Mouse (Mus musculus) lung, embryonic 16.5 days (tissue): ENCODE measurements at regions not wholly inside any gene's neighbourhood (a gene's known extent, or its start where the extent isn't known, plus 50 kb on each side); places are given as distances from the start of the nearest gene placed in this dataset.
A peak's percentile ranks its signal among the peaks of the same experiment; 100 is the strongest.

Source experiments
- ATAC-seq: fragments of 200-750 bp; cut with Nextera tagmentation; 2 replicates; pipeline ENCODE4 v1.8.0; 2017; ENCODE audit warnings: low read depth, mild to moderate bottlenecking, moderate library complexity
- H3K27ac ChIP-seq: fragments of 300-500 bp; sonication (generic); 2 replicates; pipeline ENCODE4 v1.5.1; 2014; ENCODE audit warnings: mild to moderate bottlenecking, control low read depth, low read length
- H3K27me3 ChIP-seq: fragments of 300-500 bp; sonication (generic); 2 replicates; pipeline ENCODE4 v1.6.1; 2014; ENCODE audit warnings: low read depth, low read length, mixed read lengths; ENCODE audit not compliant: control insufficient read depth, insufficient read depth
- H3K36me3 ChIP-seq: fragments of 300-500 bp; sonication (generic); 2 replicates; pipeline ENCODE4 v1.6.1; 2014; ENCODE audit warnings: low read length; ENCODE audit not compliant: control insufficient read depth, insufficient read depth
- H3K4me1 ChIP-seq: fragments of 300-500 bp; sonication (generic); replicated peaks from 2 replicates; pipeline ENCODE4 v1.6.1; 2014; ENCODE audit warnings: low read length, mixed read lengths; ENCODE audit not compliant: control insufficient read depth, insufficient read depth
- H3K4me2 ChIP-seq: fragments of 300-500 bp; sonication (generic); 2 replicates; pipeline ENCODE4 v1.6.1; 2014; ENCODE audit warnings: low read depth, low read length, control low read depth
- H3K4me3 ChIP-seq: fragments of 300-500 bp; sonication (generic); 2 replicates; pipeline ENCODE4 v1.5.1; 2014; ENCODE audit warnings: mild to moderate bottlenecking, low read length, control low read depth
- H3K9ac ChIP-seq: fragments of 300-500 bp; sonication (generic); 2 replicates; pipeline ENCODE4 v1.6.1; 2014; ENCODE audit warnings: low read length, control low read depth
- H3K9me3 ChIP-seq: fragments of 300-500 bp; sonication (generic); 2 replicates; pipeline ENCODE4 v1.6.1; 2016; ENCODE audit warnings: low read length; ENCODE audit not compliant: control insufficient read depth
- WGBS: fragments of 180-500 bp; shearing (Covaris S2); extraction: QIAGEN DNeasy Blood & Tissue Kit; methylation state at CpG from one replicate; pipeline ENCODE4 v1.1.7; 2014; 5-methylcytosine and 5-hydroxymethylcytosine counted together

DNA sequence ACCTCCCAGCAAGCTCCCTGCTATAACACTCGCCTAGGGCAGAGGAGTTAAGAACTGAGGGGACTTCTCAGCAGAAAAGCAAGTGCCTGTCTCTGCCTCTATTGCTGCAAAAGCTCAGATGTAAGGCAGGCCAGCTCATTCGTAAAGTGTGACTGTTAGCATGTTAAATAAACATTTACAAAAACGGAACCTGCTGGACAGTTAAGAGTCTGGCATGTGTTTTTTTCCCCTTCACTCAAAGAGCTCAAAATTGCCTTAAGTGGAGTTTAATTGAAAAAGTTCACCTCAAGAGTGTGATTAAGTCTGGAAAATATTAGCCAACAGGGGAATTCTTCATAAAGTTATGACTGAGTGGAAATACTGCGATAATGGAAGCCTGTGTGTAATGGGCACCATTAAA lies 167.0 kb upstream of the Hs3st3a1 start:
- no peaks in the 10 kb centered on the region for H3K27me3 ChIP-seq
- H3K36me3 ChIP-seq, result no peaks in the 10 kb centered on the region
- H3K27ac ChIP-seq, result no peak overlapping the region
- 15% methylated on average over 4 of the region's 4 CpGs for WGBS
- H3K9ac ChIP-seq, result no peak overlapping the region
- H3K4me1 ChIP-seq, result peaks cover 8% of the 10 kb centered on the region
- H3K4me3 ChIP-seq, result no peak overlapping the region
- H3K9me3 ChIP-seq, result no peaks in the 10 kb centered on the region
- no peak overlapping the region for H3K4me2 ChIP-seq
- peak; percentile 72; the same call in 1 of the 2 replicates for ATAC-seq

DNA sequence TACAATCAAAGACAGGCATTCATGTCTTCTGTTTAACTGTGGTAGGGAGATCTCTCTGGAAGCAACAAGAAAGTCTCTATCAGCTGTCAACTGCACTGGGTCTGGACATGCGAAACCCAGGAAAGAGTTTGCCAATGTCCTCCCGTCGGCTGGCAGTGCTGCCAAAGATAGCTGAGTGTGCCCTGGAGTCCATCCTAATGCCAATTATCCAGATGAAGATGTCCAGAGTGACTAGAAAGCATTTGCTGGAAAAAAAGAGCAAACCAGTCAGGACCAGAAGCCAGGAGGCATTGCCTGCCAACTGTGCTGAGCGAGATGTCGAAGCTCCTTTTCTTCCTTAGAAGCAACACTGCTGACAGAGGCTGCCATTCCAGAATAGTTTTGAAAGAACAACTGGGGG lies 167.6 kb upstream of the Hs3st3a1 start:
- Histone ChIP-seq H3K4me1 (peaks cover 8% of the 10 kb centered on the region), H3K27ac (no peak overlapping the region), H3K4me3 (no peak overlapping the region), H3K4me2 (no peak overlapping the region), H3K27me3 (no peaks in the 10 kb centered on the region), H3K9me3 (no peaks in the 10 kb centered on the region), H3K36me3 (no peaks in the 10 kb centered on the region), H3K9ac (no peak overlapping the region)
- 0 out of 2 replicates have a peak, but pooled peaks have one; percentile 12 for ATAC-seq
- 41% methylated on average over 5 of the region's 5 CpGs for WGBS

DNA sequence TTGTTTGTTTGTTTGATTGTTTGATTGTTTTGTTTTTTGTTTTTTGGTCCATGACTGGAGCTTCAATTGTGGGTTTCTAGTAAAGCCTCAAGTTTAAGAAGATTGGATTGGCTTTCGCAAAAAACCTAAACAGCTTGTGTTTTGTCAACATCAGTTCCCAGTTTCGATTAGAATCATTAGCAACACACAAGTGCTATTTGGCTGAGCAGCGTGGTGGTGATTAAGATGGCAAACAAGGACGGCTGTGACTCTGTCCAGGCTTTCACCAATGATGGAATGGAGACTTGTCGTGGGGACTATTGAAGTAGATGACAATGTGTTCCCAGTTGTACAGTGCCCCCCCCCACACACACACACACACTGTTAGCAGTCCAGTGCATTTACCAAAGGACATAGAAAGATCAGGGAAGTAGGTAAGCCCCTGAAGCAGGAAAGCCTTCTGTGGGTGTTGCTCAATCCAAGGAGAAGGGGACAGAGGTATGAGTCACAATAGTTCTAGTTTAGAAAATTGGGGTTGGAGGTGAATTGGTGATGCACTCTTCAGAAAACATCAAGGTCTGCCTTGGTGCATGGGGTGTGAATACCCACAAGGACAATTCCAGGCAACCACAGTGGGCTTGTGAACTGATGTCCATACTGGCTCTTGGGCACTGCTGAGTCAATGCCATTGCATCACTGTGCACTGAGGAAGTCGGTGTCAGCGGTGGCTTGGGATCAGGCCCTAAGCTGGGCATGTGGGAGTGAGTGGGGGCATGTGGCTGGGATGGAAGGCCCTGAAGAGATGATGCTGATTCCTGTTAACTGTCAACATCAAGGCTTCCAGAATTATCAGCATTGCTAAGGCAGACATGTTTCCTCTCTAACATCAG lies 174.5 kb upstream of the Cox10 start:
- no peaks in the 10 kb centered on the region for H3K36me3 ChIP-seq
- H3K4me1 ChIP-seq, result no peaks in the 10 kb centered on the region
- no peak overlapping the region for H3K9ac ChIP-seq
- H3K27ac ChIP-seq, result no peak overlapping the region
- H3K4me2 ChIP-seq, result no peak overlapping the region
- WGBS, result 68% methylated on average over 7 of the region's 7 CpGs
- no peak for ATAC-seq
- H3K27me3 ChIP-seq, result no peaks in the 10 kb centered on the region
- H3K4me3 ChIP-seq, result no peak overlapping the region
- H3K9me3 ChIP-seq, result no peaks in the 10 kb centered on the region

DNA sequence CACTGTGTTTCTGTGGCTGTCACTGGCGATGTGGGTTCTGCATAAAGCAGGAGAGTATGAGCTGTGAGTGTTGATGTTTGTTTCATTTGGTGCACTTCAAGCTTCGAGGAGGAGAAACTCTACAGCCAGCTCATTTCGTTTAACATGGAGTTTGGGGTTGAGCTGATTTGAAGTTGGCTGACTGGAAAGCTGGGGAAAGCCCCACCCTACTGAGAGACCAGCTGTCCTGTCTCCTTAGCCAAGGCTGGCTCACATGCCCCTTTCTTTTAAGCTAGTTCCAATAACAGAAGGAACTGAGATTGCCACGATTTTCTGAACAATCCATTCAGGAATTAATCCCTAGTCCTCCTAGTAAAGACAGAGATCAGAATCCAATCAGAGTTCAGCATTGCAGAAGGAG lies 157.6 kb upstream of the Cox10 start:
- Histone ChIP-seq H3K27me3 (no peaks in the 10 kb centered on the region), H3K4me2 (no peak overlapping the region), H3K9ac (no peak overlapping the region), H3K9me3 (no peaks in the 10 kb centered on the region), H3K4me1 (no peaks in the 10 kb centered on the region), H3K4me3 (no peak overlapping the region), H3K27ac (no peak overlapping the region), H3K36me3 (no peaks in the 10 kb centered on the region)
- no peak for ATAC-seq
- 70% methylated on average over 4 of the region's 4 CpGs for WGBS

DNA sequence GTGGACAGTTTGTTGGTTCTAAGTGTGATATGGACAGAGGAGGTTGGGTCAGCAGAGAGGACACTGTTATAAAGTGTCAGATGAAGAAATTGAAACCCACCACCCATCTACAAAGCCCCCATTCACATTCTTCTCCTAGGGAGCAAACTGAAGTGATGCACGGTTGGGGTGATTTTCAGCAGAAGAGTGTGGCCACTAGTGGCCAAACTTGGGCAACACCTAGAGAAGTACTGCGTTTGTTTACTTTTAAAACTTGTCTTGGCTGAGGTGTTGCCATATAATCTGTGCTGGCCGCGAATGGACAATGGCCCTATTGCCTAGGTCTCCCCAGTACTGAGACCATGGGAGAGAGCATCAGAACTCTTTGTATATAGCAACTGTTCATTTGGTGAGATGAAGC lies 150.8 kb upstream of the Cox10 start:
- no peaks in the 10 kb centered on the region for H3K9me3 ChIP-seq
- H3K4me2 ChIP-seq, result no peak overlapping the region
- no peak overlapping the region for H3K27ac ChIP-seq
- no peaks in the 10 kb centered on the region for H3K4me1 ChIP-seq
- H3K9ac ChIP-seq, result no peak overlapping the region
- no peaks in the 10 kb centered on the region for H3K27me3 ChIP-seq
- WGBS, result 60% methylated on average over 4 of the region's 4 CpGs
- no peaks in the 10 kb centered on the region for H3K36me3 ChIP-seq
- no peak for ATAC-seq
- H3K4me3 ChIP-seq, result no peak overlapping the region

DNA sequence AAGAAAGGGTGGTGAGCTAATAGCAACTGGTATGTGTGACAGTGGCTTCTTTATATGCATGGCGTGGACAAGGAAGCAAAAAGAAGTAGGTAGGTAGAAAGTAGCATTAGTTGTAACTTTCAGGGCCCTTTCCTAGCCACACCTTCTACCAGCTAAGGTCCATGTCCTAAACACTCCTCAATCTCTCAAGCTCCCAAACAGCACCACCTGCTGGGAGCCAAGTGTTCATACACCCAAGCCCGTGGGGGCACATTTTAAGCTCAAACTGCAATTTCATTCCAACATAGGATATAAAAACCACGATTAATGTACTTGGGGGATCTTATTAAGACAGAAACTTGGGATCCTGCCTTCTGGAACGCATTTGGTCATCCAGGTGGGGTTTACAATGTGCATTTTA lies 141.6 kb upstream of the Cox10 start:
- Histone ChIP-seq H3K36me3 (no peaks in the 10 kb centered on the region), H3K27ac (no peak overlapping the region), H3K4me1 (no peaks in the 10 kb centered on the region), H3K9me3 (no peaks in the 10 kb centered on the region), H3K9ac (no peak overlapping the region), H3K27me3 (no peaks in the 10 kb centered on the region), H3K4me2 (no peak overlapping the region), H3K4me3 (no peak overlapping the region)
- WGBS, result 91% methylated on average over 4 of the region's 4 CpGs
- ATAC-seq, result no peak

DNA sequence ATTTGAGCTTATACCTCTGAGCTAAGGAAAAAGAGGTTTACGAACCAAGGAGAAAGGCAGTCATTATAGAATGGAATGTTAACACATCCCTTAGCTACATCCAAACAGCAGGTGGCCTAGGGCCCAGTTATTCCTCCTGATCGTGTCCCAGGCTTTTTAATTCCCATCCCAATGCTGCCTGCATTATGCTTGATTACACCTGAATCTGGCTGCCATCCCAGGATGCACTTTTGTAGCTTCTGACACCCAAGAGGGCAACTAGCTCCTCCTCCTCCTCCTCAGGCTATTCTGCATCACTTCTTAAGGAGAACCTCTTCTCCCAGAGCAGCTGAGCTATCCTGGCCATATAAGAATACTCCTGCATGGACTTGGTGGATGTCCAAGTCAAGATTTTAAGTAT lies 137.9 kb upstream of the Cox10 start:
- no peak overlapping the region for H3K9ac ChIP-seq
- no peaks in the 10 kb centered on the region for H3K9me3 ChIP-seq
- WGBS, result 62% methylated on average over 2 of the region's 2 CpGs
- H3K27ac ChIP-seq, result no peak overlapping the region
- no peaks in the 10 kb centered on the region for H3K27me3 ChIP-seq
- H3K4me3 ChIP-seq, result no peak overlapping the region
- no peaks in the 10 kb centered on the region for H3K36me3 ChIP-seq
- H3K4me1 ChIP-seq, result no peaks in the 10 kb centered on the region
- H3K4me2 ChIP-seq, result no peak overlapping the region
- ATAC-seq, result no peak

DNA sequence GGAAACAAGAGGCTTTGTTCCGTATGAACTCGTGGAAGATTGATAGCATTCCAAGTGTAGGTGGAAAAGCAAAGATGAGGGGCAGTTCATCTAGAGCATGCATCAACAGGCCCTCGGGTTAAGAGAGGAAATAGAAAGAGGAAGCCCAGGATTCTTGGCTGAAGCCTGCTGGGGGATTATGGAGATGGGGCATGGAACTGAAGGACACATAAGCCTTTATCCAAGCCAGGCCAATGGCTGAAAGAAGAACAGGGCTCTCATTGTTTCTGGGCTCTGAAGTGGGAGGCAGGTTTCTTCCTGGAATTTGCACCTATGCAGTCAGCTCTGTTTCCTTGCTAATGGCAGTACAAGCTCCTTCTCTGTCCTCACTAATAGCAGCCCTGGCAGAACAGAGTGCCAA lies 131.6 kb upstream of the Cox10 start:
- H3K27ac ChIP-seq, result no peak overlapping the region
- H3K4me1 ChIP-seq, result no peaks in the 10 kb centered on the region
- no peaks in the 10 kb centered on the region for H3K27me3 ChIP-seq
- peak; percentile 12; the same call in 1 of the 2 replicates for ATAC-seq
- H3K36me3 ChIP-seq, result no peaks in the 10 kb centered on the region
- WGBS, result 31% methylated on average over 3 of the region's 3 CpGs
- H3K9me3 ChIP-seq, result no peaks in the 10 kb centered on the region
- H3K4me2 ChIP-seq, result no peak overlapping the region
- no peak overlapping the region for H3K9ac ChIP-seq
- no peak overlapping the region for H3K4me3 ChIP-seq

DNA sequence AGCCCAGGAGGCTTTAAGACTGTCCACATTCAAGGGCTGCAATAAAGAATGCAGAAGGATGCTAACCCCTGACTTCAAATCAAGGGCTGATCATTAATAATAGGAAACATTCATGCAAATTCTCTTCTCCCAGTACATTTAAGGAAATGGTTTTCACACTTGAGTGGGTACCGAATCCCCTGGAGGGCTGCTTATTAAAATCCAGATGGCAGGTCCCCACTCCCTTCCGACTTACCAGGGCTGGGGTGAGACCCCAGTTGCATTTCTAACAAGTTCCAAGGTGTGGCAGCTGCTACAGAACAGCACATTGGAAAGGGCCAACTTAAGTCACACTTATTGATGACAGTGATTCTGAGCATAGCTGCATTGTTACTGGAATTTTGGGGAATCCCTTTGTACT lies 129.0 kb upstream of the Cox10 start:
- Histone ChIP-seq H3K4me2 (no peak overlapping the region), H3K27me3 (no peaks in the 10 kb centered on the region), H3K9me3 (no peaks in the 10 kb centered on the region), H3K4me1 (no peaks in the 10 kb centered on the region), H3K27ac (no peak overlapping the region), H3K4me3 (no peak overlapping the region), H3K9ac (no peak overlapping the region), H3K36me3 (no peaks in the 10 kb centered on the region)
- WGBS, result 66% methylated on average over 2 of the region's 2 CpGs
- ATAC-seq, result no peak
